Mouse (Mus musculus): ENCODE measurements around the gene Gm527. TPM values are rescaled to one million over a fixed set of nuclear protein-coding genes. Genes with fewer than 3 reads are reported as not detected.

Gm527 gene
- polyA plus RNA-seq (2012; ENCODE audit: insufficient read depth, insufficient read length, missing spikeins) = 3.7 and 5.3 TPM in 2 replicates

GRCm38 (mm10) chr12:64917578-64918471 is at the start of gene Gm527:
TSS of gene Gm527 (plus strand) at chr12:64917906.
- Histone ChIP-seq H3K27ac (replicated peaks; ENCODE audit: low read depth, low read length) (no peak within 1 kb of the TSS), H3K4me3 (ENCODE audit: insufficient read depth, low read depth, low read length) (peak within 1 kb of the TSS; percentile 87), H3K4me1 (ENCODE audit: control insufficient read depth, insufficient read depth, insufficient read length, low read length) (no peaks in the 10 kb centered on the region)

DNA sequence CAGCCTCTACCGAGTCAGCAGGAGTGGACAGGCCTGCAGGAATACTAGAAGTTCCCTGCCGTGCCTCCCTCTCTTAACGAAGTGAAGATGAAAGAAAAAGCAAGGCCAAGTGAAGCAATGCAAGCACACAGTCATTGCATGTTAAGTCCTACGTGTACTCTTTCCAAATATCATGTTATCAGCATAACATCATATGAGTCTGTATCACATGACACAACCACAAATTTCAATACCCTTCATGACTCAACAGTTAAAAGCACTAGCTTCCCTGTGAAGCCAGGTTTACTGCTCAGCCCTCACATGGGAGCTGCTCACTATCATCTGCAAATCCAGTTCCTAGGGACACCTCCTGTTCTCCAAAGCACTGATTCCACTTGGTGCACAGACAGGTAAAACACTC is 46.6 kb upstream of the Gm527 start:
- Histone ChIP-seq H3K4me1 (ENCODE audit: control insufficient read depth, insufficient read depth, insufficient read length, low read length) (no peaks in the 10 kb centered on the region), H3K4me3 (ENCODE audit: insufficient read depth, low read depth, low read length) (no peak overlapping the region), H3K27ac (replicated peaks; ENCODE audit: low read depth, low read length) (no peak overlapping the region)

GRCm38 (mm10) chr12:64897060-64897730 is 20.5 kb upstream of the Gm527 start:
- no peak overlapping the region for H3K27ac ChIP-seq (replicated peaks; ENCODE audit: low read depth, low read length)
- no peaks in the 10 kb centered on the region for H3K4me1 ChIP-seq (ENCODE audit: control insufficient read depth, insufficient read depth, insufficient read length, low read length)
- no peak overlapping the region for H3K4me3 ChIP-seq (ENCODE audit: insufficient read depth, low read depth, low read length)

DNA sequence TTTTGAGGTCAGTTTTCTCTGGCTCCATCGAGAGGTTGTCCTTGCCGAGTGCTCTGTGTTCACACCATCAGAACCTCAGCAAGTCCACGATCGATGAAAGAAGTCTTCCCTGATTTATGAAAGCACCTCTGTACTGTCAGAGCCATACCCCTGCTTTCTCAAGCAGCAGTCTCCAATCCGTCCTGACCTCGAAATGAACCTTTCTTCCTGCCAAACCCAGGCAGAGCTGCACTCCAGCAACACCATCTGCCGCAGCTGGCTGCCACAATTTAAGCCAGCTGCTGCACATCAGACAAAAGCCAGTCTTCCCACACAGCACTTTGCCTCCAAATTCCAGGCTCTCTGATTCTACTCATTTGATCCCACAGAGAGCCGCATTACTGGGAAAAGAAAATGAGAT is 15.2 kb upstream of the Gm527 start:
- no peak overlapping the region for H3K4me3 ChIP-seq (ENCODE audit: insufficient read depth, low read depth, low read length)
- no peaks in the 10 kb centered on the region for H3K4me1 ChIP-seq (ENCODE audit: control insufficient read depth, insufficient read depth, insufficient read length, low read length)
- no peak overlapping the region for H3K27ac ChIP-seq (replicated peaks; ENCODE audit: low read depth, low read length)

GRCm38 (mm10) chr12:64903186-64903585 is 14.5 kb upstream of the Gm527 start:
- Histone ChIP-seq H3K4me1 (ENCODE audit: control insufficient read depth, insufficient read depth, insufficient read length, low read length) (no peaks in the 10 kb centered on the region), H3K4me3 (ENCODE audit: insufficient read depth, low read depth, low read length) (no peak overlapping the region), H3K27ac (replicated peaks; ENCODE audit: low read depth, low read length) (no peak overlapping the region)

- Histone ChIP-seq H3K4me1 (ENCODE audit: control insufficient read depth, insufficient read depth, insufficient read length, low read length) (no peaks in the 10 kb centered on the region), H3K4me3 (ENCODE audit: insufficient read depth, low read depth, low read length) (no peak overlapping the region), H3K27ac (replicated peaks; ENCODE audit: low read depth, low read length) (no peak overlapping the region)
These were observed 4.7 kb upstream of the Gm527 start for GRCm38 (mm10) chr12:64912996-64913395.

DNA sequence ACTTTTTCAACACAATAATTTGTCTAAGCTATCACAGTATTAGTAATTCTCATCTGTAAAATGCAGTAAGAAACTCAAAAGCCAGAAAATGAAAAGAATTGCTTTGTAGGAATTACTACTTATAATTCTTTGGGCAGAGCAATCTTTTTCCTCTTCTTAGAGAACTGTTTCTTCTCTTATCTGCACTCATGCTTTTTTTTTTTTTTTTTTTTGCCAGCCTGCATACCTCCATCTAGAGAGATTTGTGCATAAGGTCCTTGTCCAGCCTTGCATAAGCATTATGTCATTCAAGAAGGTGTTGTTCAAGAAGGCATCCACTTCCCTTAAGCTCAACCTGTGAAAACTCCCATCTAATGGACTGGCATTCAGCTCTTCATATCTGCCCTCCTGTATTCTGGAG is 971 bp upstream of the Gm527 start:
- H3K27ac ChIP-seq (replicated peaks; ENCODE audit: low read depth, low read length) = no peak overlapping the region
- H3K4me3 ChIP-seq (ENCODE audit: insufficient read depth, low read depth, low read length) = no peak overlapping the region
- no peaks in the 10 kb centered on the region for H3K4me1 ChIP-seq (ENCODE audit: control insufficient read depth, insufficient read depth, insufficient read length, low read length)

GRCm38 (mm10) chr12:64937493-64937892 is 19.8 kb downstream of the Gm527 start:
- H3K27ac ChIP-seq (replicated peaks; ENCODE audit: low read depth, low read length) = no peak overlapping the region
- no peaks in the 10 kb centered on the region for H3K4me1 ChIP-seq (ENCODE audit: control insufficient read depth, insufficient read depth, insufficient read length, low read length)
- no peak overlapping the region for H3K4me3 ChIP-seq (ENCODE audit: insufficient read depth, low read depth, low read length)

GRCm38 (mm10) chr12:64964560-64964959 is 46.9 kb downstream of the Gm527 start:
- Histone ChIP-seq H3K4me3 (ENCODE audit: insufficient read depth, low read depth, low read length) (peak overlapping the region; percentile 80), H3K27ac (replicated peaks; ENCODE audit: low read depth, low read length) (no peak overlapping the region; the same call in 1 of the 2 replicates), H3K4me1 (ENCODE audit: control insufficient read depth, insufficient read depth, insufficient read length, low read length) (no peaks in the 10 kb centered on the region; the same call in 1 of the 2 replicates)

DNA sequence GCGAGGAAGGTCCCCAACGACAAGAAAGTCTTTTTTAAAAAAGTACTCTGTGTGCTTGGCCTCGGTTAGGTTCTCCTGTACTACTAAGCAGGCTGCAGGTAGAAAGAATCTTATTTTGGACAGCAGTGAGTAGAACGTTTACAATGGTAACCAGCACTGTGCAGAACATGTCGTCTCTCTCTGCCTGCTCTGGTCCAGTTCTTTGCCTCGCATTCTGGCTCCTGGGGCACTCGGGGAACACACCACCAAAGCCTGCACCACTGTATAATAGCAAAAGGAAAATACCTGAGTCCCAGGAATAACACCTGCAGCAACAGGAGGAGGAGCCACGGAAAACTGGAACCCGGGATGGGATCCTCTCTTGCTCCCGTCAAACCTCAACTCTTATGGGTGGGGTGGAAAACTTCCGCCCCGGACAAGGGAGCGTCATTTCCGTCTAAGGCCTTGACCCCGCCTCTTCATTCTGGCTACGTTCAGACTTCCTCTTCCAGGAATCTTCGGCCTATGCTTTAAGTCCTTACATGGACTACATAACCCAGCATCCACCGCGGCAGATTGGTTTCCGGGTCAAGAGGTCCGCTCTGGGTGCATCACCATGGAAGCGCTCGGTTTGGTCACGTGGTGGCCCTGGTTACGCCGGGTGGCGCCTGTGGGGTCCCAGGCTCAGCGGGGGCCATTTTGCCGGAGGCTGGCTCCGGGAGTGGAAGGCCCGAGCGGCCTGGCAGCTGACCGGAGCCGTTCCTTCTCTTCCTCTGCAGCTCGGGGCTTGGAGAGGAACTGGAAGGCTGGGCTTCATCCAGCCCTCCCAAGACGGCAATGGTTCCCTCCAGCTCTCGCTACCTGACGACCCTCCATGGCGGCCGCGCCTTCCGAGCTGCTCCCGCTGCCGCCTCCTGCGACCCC is 47.7 kb downstream of the Gm527 start, which contains the start of the genes Klhl28 and Togaram1:
Gene Klhl28 (minus strand): TSS at position 411 of the 903 bp plus-strand sequence.
Gene Togaram1 (plus strand): TSS at position 681 of the 903 bp plus-strand sequence.
- no peaks in the 10 kb centered on the region; the same call in 1 of the 2 replicates for H3K4me1 ChIP-seq (ENCODE audit: control insufficient read depth, insufficient read depth, insufficient read length, low read length)

DNA sequence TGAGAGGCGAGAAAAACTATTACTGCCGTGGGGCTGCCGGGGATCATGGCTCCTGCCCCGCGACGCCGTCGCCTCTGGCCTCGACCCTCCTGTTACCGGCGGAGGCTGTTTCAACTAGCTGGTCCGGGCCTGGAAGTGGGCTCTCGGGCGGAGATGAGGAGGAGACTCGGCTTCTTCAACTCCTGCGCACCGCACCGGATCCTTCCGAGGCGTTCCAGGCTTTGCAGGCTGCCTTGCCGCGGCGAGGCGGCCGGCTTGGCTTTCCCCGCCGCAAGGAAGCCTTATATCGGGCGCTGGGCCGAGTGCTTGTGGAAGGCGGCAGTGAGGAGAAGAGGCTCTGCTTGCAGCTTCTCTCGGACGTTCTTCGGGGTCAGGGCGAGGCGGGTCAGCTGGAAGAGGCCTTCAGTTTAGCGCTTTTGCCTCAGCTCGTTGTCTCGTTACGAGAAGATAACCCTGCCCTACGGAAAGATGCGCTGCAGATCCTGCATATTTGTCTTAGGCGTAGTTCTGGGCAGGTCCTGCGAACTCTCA is 48.5 kb downstream of the Gm527 start:
- peak overlapping the region; percentile 46 for H3K27ac ChIP-seq (replicated peaks; ENCODE audit: low read depth, low read length)
- peak overlapping the region; percentile 84 for H3K4me3 ChIP-seq (ENCODE audit: insufficient read depth, low read depth, low read length)
- H3K4me1 ChIP-seq (ENCODE audit: control insufficient read depth, insufficient read depth, insufficient read length, low read length) = no peaks in the 10 kb centered on the region; the same call in 1 of the 2 replicates

More for the DNA sequence above, 47.7 kb downstream of the Gm527 start, which contains the start of the genes Klhl28 and Togaram1:
- H3K27ac ChIP-seq (replicated peaks; ENCODE audit: low read depth, low read length) = peak within 1 kb of the TSS; percentile 66
- H3K4me3 ChIP-seq (ENCODE audit: insufficient read depth, low read depth, low read length) = peak within 1 kb of the TSS; percentile 84

DNA sequence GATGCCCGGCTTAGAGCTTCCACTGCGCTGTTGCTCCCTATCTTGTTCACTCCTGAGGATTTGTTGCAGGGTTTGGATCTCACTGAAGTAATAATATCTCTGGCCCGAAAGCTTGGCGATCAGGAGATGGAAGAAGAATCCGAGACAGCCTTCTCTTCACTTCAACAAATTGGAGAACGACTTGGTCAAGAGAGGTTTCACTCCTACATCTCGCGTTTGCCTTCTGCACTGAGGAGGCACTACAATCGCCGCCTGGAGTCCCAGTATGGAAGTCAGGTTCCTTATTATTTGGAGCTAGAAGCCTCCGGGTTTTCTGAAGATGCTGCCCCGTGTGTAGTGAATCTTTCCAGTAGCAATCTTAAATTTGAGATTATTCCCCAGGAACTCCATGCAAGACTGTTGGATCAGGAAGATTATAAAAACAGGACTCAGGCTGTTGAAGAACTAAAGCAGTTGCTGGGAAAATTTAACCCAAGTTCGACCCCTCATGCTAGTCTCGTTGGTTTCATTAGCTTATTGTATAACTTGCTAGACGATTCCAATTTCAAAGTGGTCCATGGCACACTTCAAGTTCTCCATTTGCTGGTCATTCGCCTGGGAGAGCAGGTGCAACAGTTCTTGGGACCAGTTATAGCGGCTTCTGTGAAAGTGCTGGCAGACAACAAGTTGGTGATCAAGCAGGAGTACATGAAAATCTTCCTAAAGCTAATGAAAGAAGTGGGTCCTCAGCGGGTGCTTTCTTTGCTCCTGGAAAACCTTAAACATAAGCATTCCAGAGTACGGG is 49.1 kb downstream of the Gm527 start:
- Histone ChIP-seq H3K27ac (replicated peaks; ENCODE audit: low read depth, low read length) (no peak overlapping the region), H3K4me1 (ENCODE audit: control insufficient read depth, insufficient read depth, insufficient read length, low read length) (no peaks in the 10 kb centered on the region; the same call in 1 of the 2 replicates), H3K4me3 (ENCODE audit: insufficient read depth, low read depth, low read length) (peak overlapping the region; percentile 84)

- H3K27ac ChIP-seq (replicated peaks; ENCODE audit: low read depth, low read length) = no peak overlapping the region
- no peaks in the 10 kb centered on the region; the same call in 1 of the 2 replicates for H3K4me1 ChIP-seq (ENCODE audit: control insufficient read depth, insufficient read depth, insufficient read length, low read length)
- peak overlapping the region; percentile 84 for H3K4me3 ChIP-seq (ENCODE audit: insufficient read depth, low read depth, low read length)
These were observed 49.8 kb downstream of the Gm527 start for GRCm38 (mm10) chr12:64967470-64967869.

All from brown adipose tissue, adult 24 weeks (tissue).